Mouse (Mus musculus) monocyte, adult 2 months (primary cell): ENCODE measurements around the gene Vmn1r104.
"Not testable (repeated sequence)": the region's sequence is repeated elsewhere in the genome, so short reads cannot be mapped to it uniquely, and the experiment has no call there.

Experiments
- DNase-seq, 2 experiments: peaks; one replicate each; pipeline ENCODE4 v3.0.0; 2022; ENCODE audit warnings: low spot score in 2 of 2, low read depth in 1 of 2

The Vmn1r104 gene

GRCm38 (mm10) chr7:20533537-20533936, at the start of gene Vmn1r104:
Vmn1r104 (plus strand) TSS chr7:20533837.
- DNase-seq, result not testable (repeated sequence)

- not testable (repeated sequence) for DNase-seq
These were observed 23.2 kb upstream of the Vmn1r104 start, which contains the start of gene Vmn1r103 for GRCm38 (mm10) chr7:20510434-20510833. Vmn1r103 (minus strand) TSS chr7:20510534.

- DNase-seq, result not testable (repeated sequence)
These were observed 12.0 kb downstream of the Vmn1r104 start, which contains the start of gene Gm5726 for GRCm38 (mm10) chr7:20545657-20546056. Gm5726 (minus strand) TSS chr7:20545757.

GRCm38 (mm10) chr7:20576141-20576540, 42.5 kb downstream of the Vmn1r104 start, which contains the start of gene Gm4141:
Gm4141 (minus strand) TSS chr7:20576241.
- not testable (repeated sequence) for DNase-seq
